Mouse (Mus musculus): ENCODE measurements at regions not wholly inside any gene's neighbourhood (a gene's known extent, or its start where the extent isn't known, plus 50 kb on each side); places are given as distances from the start of the nearest gene placed in this dataset.

DNA sequence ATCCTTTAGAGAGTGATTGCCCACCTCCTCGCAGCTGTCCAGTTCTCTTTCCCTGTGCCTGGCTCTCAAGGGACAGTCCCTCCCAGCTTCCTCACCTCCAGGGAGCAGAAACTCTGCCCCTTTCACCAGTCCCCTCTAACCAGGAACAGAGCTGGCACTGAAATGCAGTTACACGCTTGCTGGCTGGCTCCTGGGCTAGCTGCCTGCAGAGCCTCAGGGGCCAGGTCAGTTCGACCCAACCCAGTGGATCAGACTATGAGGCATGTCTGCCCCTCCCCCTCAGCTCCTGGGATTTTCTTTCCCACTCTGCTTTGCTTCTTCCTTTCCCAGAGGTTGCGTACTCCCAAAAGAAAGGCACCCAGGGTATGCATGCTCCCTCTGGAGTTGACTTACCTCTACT is 214.4 kb upstream of the Map3k1 start:
- Histone ChIP-seq H3K4me3 (ENCODE audit: insufficient read depth, low read depth, low read length) (no peak overlapping the region), H3K4me1 (ENCODE audit: control insufficient read depth, insufficient read depth, low read length) (peaks cover 7% of the 10 kb centered on the region; the same call in 1 of the 2 replicates), H3K27ac (ENCODE audit: insufficient read depth, low read depth, low read length) (no peak overlapping the region)
- whole genome bisulfite sequencing: 69% methylated on average over 4 of the region's 4 CpGs
- TF ChIP-seq POLR2A (IDR thresholded peaks at IDR 0.05; ENCODE audit: insufficient read depth, low read depth, low read length) (no peak), CTCF (IDR thresholded peaks at IDR 0.05; ENCODE audit: insufficient read depth, low read depth, low read length) (no peak)

DNA sequence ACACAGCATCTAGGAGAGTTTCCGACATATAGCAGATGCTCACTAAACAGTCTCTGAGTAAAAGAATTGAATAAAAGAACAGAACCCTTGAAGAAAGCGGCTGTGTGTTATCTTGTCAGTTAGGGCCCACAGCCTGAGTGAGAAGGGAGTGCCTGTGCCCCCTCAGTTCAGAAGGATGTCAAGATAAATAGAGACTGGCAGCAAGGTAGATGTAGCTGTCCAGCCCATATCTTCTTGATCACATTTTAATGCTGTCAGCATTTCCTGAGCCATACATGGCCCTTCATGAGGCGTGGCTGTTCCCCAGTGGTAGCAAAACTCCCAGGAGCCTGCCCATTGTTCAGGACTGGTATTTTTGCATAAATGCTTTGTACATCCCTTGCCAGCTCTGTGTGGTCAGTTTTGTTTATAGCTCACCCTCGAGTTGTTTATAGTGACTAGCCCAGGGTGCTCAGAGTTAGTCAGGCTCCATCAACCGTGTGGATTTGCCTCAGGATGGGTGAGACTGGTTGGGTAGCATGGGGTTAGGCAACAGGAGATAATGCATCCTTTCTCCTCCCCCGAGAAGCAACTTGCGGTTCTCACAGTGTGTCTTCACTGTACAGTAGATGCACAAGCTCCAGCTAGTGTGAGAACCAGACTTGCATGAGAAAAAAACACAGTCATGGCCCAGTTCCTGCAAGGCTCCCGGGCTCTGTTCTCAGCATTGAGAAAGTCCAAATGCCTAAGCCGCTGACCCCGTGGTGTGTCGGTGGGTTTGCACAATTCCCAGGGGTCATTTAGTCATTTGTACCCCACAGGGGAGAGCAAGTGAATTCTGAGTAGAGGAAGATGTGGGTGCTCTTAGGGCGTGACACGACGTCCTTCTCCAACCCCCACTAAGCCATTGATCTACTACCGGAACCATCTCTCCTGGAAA is 216.1 kb upstream of the Map3k1 start:
- Histone ChIP-seq H3K4me1 (ENCODE audit: control insufficient read depth, insufficient read depth, low read length) (peaks cover 7% of the 10 kb centered on the region; the same call in 1 of the 2 replicates), H3K4me3 (ENCODE audit: insufficient read depth, low read depth, low read length) (no peak overlapping the region), H3K27ac (ENCODE audit: insufficient read depth, low read depth, low read length) (no peak overlapping the region)
- no peak for TF ChIP-seq CTCF (IDR thresholded peaks at IDR 0.05; ENCODE audit: insufficient read depth, low read depth, low read length)
- TF ChIP-seq POLR2A (IDR thresholded peaks at IDR 0.05; ENCODE audit: insufficient read depth, low read depth, low read length): no peak
- 87% methylated on average over 15 of the region's 15 CpGs for WGBS

DNA sequence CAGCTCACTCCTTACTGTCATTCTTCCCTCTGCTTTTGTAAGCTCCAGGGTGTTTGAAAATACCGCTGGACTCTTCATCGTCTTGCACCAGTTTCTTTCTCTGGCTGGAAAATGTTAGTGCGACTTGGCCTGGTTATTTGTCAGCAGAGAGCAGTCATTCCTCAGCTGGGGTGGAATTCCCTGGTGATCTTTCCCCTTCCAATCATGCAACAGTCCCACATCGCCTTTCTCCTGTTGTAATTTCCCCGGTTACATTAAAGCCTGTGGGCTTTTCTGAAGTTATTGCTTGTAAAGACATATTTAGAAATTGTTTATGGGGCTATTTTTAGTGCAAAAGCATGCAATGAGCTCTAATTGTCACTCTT is 216.8 kb upstream of the Map3k1 start:
- TF ChIP-seq CTCF (IDR thresholded peaks at IDR 0.05; ENCODE audit: insufficient read depth, low read depth, low read length) (no peak), POLR2A (IDR thresholded peaks at IDR 0.05; ENCODE audit: insufficient read depth, low read depth, low read length) (no peak)
- peaks cover 7% of the 10 kb centered on the region; the same call in 1 of the 2 replicates for H3K4me1 ChIP-seq (ENCODE audit: control insufficient read depth, insufficient read depth, low read length)
- 79% methylated on average over 5 of the region's 5 CpGs for WGBS
- H3K4me3 ChIP-seq (ENCODE audit: insufficient read depth, low read depth, low read length): no peak overlapping the region
- H3K27ac ChIP-seq (ENCODE audit: insufficient read depth, low read depth, low read length): no peak overlapping the region

DNA sequence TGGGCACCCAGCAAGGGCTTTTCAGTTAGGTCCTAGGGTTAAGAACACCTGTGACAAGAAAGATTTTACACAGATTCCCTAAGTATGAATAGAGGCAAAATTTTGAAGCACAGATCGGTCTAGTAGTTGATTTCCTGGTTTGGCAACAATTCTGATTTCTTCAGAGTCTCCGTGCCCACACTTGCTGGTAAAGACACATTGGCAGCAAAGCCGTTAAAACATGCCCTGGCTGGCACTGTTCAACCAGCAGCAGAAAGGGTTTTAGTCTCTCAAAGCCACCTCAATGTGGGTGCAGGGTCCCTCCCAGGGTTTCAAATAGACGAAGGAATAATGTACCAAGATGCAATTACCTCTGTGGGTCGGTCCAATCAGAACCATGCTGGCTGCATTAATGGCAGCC is 218.9 kb upstream of the Map3k1 start:
- no peak for TF ChIP-seq POLR2A (IDR thresholded peaks at IDR 0.05; ENCODE audit: insufficient read depth, low read depth, low read length)
- no peak for TF ChIP-seq CTCF (IDR thresholded peaks at IDR 0.05; ENCODE audit: insufficient read depth, low read depth, low read length)
- 73% methylated on average over 5 of the region's 5 CpGs for WGBS
- no peak overlapping the region for H3K27ac ChIP-seq (ENCODE audit: insufficient read depth, low read depth, low read length)

GRCm38 (mm10) chr13:112031061-112031460 is 222.3 kb upstream of the Map3k1 start:
- WGBS: 84% methylated on average over 11 of the region's 11 CpGs
- Histone ChIP-seq H3K4me3 (ENCODE audit: insufficient read depth, low read depth, low read length) (no peak overlapping the region), H3K27ac (ENCODE audit: insufficient read depth, low read depth, low read length) (no peak overlapping the region), H3K4me1 (ENCODE audit: control insufficient read depth, insufficient read depth, low read length) (peaks cover 5% of the 10 kb centered on the region; the same call in 1 of the 2 replicates)
- TF ChIP-seq CTCF (IDR thresholded peaks at IDR 0.05; ENCODE audit: insufficient read depth, low read depth, low read length) (no peak), POLR2A (IDR thresholded peaks at IDR 0.05; ENCODE audit: insufficient read depth, low read depth, low read length) (no peak)

More for the DNA sequence above, 218.9 kb upstream of the Map3k1 start:
- peaks cover 12% of the 10 kb centered on the region; the same call in 1 of the 2 replicates for H3K4me1 ChIP-seq (ENCODE audit: control insufficient read depth, insufficient read depth, low read length)
- no peak overlapping the region for H3K4me3 ChIP-seq (ENCODE audit: insufficient read depth, low read depth, low read length)

GRCm38 (mm10) chr13:112031631-112032320 is 223.0 kb upstream of the Map3k1 start:
- Histone ChIP-seq H3K27ac (ENCODE audit: insufficient read depth, low read depth, low read length) (no peak overlapping the region), H3K4me3 (ENCODE audit: insufficient read depth, low read depth, low read length) (no peak overlapping the region), H3K4me1 (ENCODE audit: control insufficient read depth, insufficient read depth, low read length) (peaks cover 5% of the 10 kb centered on the region; the same call in 1 of the 2 replicates)
- TF ChIP-seq CTCF (IDR thresholded peaks at IDR 0.05; ENCODE audit: insufficient read depth, low read depth, low read length) (no peak), POLR2A (IDR thresholded peaks at IDR 0.05; ENCODE audit: insufficient read depth, low read depth, low read length) (no peak)
- WGBS: 93% methylated on average over 24 of the region's 24 CpGs

GRCm38 (mm10) chr13:112037731-112038380 is 229.1 kb upstream of the Map3k1 start:
- H3K4me3 ChIP-seq (ENCODE audit: insufficient read depth, low read depth, low read length): no peak overlapping the region
- no peaks in the 10 kb centered on the region for H3K4me1 ChIP-seq (ENCODE audit: control insufficient read depth, insufficient read depth, low read length)
- 90% methylated on average over 8 of the region's 8 CpGs for WGBS
- H3K27ac ChIP-seq (ENCODE audit: insufficient read depth, low read depth, low read length): no peak overlapping the region
- TF ChIP-seq CTCF (IDR thresholded peaks at IDR 0.05; ENCODE audit: insufficient read depth, low read depth, low read length): no peak
- no peak for TF ChIP-seq POLR2A (IDR thresholded peaks at IDR 0.05; ENCODE audit: insufficient read depth, low read depth, low read length)

DNA sequence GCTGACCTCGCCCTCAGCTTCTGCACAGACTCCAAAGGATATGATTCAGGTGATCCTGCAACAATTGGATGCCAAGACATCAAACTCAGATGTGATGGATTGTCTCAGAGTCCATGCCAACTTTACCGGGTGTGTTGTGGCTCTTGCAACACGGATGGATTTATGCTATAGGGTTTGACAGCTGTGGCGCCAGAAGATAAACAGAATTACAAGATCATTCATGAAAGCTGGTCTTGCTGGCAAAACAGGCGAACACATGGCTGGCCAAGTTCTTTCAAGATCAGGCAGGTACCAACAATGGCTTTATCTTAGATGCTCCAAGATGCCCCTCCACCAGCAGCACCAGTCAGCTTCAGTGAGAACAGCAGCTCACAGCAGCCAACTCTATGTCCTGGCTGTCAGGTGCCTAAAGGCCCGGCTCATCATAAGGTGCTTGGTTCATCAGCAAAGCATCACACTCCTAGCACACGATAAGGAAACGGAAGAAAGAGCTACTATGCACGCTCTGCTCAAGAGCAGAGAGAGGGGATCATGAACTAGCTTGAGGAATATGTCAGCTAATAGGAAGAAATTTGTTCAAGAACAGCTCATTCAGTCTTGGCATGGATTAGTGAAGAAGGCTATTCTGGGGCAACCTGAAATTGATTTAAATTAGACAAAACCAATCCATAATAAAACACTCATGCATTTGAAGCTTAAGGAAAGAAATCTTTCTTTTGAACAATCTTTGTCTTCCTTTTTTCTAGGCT is 229.9 kb upstream of the Map3k1 start:
- no peak for TF ChIP-seq CTCF (IDR thresholded peaks at IDR 0.05; ENCODE audit: insufficient read depth, low read depth, low read length)
- no peak for TF ChIP-seq POLR2A (IDR thresholded peaks at IDR 0.05; ENCODE audit: insufficient read depth, low read depth, low read length)
- Histone ChIP-seq H3K27ac (ENCODE audit: insufficient read depth, low read depth, low read length) (no peak overlapping the region), H3K4me1 (ENCODE audit: control insufficient read depth, insufficient read depth, low read length) (no peaks in the 10 kb centered on the region), H3K4me3 (ENCODE audit: insufficient read depth, low read depth, low read length) (no peak overlapping the region)
- 96% methylated on average over 9 of the region's 9 CpGs for WGBS

All from olfactory bulb, adult 2 months (tissue).